Mouse (Mus musculus): ENCODE results near the gene Fam81a.
A peak's percentile ranks its signal among the peaks of the same experiment; 100 is the strongest.

Gene Fam81a

DNA sequence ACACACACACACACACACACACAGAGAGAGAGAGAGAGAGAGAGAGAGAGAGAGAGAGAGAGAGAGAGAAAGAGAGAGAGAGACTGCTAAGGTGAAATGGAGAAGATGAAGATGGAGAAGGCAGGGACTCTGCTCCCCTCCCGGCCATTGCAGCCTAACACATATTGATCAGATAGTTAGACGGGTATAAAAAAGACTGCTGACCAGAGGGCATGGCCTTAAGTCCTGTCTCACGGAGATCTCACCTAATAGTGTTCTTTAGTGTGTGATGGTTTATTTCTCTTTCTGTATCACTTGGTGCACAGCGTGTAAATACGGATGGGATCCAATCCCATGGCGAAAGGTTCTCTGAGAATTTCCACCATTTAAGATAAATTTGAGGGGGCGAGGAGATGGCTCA is at the start of gene Fam81a:
TSS of gene Fam81a (minus strand) at position 101 of the 400 bp plus-strand sequence.
- DNase-seq (ENCODE audit: low spot score in 2 of 2), result no peak

DNA sequence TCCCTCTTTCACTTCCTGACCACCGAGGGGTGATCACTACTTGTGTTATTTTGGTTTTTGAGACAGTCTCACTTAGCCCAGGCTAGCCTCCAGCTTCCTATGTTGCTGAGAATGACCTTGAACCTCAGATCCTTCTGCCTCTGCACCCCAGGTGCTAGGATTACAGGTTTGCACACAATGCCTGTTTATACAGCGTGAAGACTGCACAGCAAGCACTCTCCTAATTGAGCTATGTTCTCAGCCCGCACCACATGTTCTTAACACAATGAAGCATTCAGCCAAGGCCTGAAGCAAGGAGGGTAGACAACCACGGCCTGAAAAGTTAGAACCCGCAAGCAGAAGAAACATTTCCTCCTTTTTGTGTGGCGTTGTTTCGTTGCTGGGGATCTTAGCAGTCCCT is 40.3 kb upstream of the Fam81a start:
- no peak for DNase-seq (ENCODE audit: low spot score in 2 of 2)

DNA sequence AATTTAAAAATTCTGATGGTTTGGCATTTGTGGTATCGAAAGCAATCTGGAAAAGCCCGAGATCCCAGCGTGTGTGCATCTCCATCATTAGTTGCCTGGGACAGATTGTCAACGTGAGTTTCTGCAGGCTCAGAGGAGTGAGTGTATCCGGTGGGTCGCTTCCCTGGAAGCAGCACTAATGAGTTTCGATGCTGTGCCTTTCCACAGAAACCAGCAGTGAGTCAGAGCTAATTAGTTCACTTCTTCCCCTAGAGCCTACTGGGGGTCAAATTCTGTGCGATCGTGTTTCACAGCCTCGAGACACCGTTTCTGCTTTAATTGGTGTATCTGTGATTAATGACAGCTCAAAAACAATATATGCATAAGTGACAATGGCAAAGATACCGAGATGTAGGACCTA is 39.4 kb upstream of the Fam81a start:
- no peak for DNase-seq (ENCODE audit: low spot score in 2 of 2)

DNA sequence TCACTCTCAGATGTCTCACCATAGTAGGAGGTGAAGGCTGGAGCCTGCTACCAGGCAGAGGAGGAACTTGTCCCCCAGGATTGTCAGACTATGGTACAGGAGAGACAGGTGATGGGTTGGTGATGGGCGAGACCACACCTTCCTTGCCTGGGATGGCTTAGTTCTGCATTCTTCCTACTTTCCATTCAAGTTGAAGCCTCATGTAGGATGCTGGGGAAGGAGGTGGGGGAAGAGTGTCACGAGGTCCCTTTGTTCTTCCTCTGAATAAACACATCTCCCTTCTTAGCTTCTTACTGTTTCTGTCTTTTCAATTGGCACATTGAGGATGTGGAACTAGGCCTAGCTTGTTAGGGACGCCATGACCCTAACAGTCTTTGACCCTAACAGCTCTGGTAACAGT is 33.9 kb upstream of the Fam81a start:
- DNase-seq (ENCODE audit: low spot score in 2 of 2), result no peak

DNA sequence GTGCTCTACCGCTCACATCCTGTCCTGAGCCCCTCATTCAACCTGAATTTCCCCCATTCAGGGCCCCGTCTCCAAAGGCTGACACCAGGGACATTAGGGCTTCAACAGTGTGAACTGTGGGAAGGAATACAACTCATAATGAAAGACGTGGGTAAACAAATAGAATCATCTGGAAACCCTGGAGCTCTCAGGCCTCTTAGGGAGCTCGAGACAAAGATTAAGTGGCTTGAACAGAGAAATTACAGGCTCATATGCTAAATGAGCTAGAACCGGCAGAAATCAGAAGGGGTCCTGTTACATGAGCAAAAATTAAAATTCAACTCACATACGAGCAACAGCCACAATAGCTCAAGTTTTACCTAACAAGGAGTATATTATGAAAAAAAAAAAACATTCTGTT is 32.5 kb upstream of the Fam81a start:
- DNase-seq (ENCODE audit: low spot score in 2 of 2), result no peak

DNA sequence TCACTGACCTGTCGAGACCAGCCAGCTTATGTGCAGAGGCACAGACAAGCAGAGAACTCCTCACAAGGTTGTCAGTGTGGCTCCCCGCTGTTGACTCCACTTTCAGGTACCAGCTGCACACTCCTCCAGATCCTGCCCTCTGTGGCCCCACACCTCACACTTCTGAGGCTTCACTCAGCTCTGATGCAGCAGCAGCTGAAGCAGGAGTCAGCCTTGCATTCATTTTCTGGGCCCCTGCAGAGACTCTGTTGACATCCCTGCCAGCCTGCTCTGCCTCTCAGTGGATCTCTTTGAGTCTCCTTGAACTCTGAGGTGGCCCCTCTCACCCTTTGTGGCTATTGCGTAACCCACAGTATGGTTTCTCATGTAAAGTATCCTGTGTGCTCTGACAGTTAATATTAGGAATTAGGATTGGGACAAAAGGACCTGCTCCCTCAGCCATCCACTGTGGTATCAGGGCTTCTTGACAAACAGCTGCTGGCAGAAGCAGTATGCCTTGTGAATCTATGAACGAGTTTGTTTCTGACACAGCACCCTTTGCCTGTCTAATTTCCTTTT is 32.0 kb upstream of the Fam81a start:
- no peak for DNase-seq (ENCODE audit: low spot score in 2 of 2)

DNA sequence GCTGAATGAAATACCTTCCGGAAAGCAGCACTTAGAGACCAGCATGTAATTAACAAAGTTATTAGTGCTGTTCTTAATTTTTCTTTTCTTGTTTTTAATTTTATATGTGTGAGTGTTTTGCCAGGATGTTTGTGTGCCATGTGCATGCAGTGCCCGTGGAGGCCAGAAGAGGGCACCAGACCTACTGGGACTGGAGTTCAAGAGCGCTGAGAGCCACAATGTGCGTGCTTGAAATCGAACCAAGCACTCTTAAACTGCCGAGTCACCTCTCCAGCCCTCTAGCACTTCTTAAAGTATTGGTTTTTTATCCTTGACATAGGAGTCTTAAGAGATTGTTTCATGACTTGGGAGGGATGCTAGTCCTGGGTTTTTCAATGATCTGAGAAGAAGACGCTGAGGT is 26.6 kb upstream of the Fam81a start:
- peak in 1 of 2 experiments; percentile 19 for DNase-seq (ENCODE audit: low spot score in 2 of 2)

DNA sequence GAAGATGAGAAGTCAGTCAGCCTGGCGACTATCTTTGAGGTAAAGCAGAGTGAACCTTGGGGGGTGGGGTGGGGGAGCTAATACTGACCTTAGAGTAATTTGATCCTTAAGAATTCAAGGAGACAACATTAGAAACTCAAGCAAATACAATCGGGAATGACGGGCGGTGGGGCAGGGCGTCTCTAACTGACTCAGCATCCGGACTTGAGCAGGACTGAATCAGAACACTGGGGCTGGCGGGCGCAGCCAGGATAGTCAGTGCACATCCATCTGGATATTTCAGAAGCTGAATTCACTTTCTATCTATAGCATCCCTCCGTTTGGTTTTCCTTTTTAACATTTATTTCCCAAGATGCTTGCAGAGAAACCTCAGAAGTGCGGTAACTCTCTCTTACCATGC is 17.7 kb upstream of the Fam81a start:
- no peak for DNase-seq (ENCODE audit: low spot score in 2 of 2)

DNA sequence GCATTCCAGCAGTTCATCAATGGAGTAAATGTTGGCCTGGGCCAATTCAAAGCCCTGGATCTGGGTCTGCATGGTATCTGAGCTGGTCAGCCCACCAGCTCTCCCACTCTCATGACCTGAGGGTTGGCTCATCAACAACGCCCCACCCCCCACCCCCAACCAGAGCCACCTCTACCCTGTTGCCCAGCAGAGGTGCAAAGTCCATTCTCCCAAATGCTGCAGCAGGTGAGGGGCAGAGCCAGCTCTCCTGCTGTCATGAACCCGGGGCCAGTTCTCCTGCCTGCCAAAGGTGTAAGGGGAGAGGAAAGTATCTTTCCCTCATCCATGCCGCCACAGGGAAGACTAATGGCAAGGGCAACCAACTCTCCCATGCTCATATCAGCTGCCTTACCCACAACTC is 5.3 kb upstream of the Fam81a start:
- no peak for DNase-seq (ENCODE audit: low spot score in 2 of 2)

DNA sequence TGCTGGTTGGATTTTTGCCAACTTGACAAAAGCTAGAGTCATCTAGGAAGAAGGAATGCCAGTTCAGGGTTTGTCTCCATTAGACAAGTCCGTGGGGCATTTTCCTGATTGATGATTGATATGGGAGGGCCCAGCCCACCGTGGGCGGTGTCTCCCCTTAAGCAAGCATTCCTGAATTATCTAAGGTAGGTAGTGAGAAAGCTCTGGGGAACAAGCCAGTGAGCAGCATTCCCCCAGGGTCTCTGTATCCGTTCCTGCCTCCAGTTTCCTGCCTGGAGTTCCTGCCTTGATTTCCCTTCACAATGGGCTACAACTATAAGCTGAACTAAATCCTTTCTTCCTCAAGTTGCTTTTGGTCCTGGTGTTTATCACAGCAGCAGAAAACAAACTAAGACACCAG is 3.1 kb upstream of the Fam81a start:
- no peak for DNase-seq (ENCODE audit: low spot score in 2 of 2)

DNA sequence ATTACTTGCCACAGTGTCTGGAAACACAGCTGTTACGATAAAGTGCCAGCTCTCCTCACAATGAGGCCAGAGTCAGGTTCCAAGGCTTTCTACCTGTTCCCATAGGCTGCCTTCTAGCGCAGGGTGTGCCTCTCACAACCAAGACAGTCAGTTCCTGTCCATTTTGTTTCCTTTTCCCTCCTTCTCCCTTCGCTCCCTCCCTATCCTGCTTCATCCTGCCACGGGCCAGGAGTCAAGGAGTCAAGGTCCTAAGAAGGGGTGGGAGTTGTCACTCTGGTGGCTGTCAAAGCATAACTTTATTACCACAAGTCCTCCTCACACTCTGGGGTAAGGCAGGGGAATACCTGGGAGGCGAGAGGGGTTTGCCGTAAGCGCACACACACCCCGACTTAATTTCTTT is 966 bp upstream of the Fam81a start:
- DNase-seq (ENCODE audit: low spot score in 2 of 2), result no peak

DNA sequence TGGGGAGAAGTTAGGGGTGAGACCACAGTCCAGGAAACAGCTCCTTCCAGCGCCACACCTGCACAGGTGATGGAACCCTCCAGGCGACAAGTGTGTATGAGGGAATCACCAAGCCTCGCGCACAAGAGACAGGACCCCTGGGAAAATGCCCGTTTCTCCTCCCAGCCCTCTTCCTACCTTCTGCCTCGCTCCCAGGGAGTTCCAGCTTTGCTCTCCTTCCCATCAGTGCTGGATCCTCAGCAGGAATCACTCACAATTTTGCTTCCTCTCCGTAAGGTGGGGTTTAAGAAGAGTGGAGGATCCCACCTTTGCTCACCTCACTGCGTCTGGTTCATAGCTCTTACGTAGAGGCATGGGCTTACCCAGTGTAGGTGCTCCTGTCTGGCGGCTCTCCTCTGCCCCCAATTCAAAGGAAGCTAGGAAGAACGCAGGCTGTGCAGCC is 454 bp downstream of the Fam81a start:
- DNase-seq (ENCODE audit: low spot score in 2 of 2), result no peak

DNA sequence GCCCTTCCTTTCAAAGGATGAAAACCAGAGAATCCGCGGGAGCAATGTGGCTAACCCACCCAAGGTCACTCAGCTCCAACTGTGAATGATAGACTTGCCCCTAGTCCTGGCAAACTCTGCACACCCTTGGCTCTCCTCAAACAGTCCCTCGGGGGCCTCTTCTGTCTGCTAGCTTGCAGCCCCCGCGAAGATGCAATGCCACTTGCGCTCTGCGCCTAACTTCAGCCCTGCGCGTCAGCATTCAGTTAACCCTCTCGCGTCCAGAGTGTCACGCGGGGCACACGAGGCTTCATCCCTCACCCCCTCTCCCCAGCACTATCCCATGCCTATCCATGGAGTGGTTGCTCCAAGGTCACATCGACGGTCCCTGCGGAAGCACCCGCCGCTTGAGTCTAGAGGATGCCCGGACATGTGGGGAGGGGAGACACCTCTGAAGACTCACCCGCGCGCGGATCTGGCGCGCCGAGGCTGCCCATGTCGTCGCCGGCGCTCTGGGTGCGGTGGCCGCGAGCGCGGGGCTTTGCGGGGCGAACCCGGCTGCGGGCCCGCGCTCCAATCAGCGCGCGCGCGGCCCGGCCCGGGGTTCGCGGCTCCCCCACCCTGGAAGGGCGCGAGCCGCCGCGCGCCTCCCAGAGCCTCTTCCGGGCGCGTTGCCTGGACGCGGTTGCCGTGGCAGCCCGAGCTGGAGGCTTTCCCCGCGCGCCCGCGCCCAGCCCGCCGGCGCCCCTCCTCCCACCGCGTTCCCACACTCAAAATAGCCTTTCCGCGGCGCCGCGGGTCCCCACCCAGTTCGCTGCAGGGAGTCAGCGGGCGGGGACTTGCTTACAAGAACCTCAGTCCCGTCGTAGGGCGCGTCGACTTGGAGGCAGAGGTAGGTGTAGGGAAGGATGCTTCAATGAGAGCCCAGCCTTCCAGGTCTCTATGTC is 1.2 kb downstream of the Fam81a start:
- peak in 1 of 2 experiments; percentile 22 for DNase-seq (ENCODE audit: low spot score in 2 of 2)

DNA sequence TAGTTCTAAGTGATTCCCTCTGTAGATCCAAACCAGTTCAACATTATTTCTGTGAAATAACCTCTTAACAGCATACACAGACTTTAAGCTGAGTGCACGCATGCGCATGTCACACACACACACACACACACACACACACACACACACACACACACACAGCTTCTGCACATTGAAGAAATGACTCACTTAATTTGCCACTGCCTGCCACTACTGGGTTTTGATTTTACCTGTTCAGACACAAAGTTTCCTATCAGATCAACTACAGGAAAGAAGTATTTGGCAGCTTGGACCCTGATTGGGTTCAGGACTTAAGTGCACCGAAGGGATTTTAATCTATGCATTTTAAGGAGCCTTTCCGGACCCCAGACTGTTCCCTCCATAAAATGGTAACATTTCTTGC is 2.0 kb downstream of the Fam81a start:
- DNase-seq (ENCODE audit: low spot score in 2 of 2), result no peak

DNA sequence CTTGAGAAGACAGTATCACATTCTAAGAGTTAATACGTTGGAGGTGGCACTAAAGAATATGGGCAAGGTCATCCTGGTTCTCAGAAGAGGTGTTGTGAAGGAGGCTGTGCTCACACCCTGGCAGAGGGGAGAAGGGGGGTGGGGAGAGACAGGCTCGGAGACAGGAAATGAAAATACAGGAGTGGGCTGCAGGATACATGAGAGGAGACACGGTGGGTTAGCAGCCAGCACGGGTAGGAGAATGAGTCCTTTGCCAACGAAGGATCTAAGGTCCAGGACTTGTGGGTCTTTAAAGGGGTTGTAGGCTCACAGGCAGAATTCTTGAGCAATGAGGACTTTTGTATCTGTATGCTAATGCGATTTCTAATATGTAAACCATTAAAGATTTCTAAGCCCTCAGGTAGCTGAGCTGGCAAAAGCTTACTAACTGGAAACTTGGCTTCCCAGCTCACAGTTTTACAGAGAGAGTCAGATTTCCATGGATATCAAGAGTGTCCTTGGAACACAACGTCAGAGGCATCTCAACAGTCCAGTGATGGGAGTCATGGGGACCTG is 3.0 kb downstream of the Fam81a start:
- no peak for DNase-seq (ENCODE audit: low spot score in 2 of 2)

DNA sequence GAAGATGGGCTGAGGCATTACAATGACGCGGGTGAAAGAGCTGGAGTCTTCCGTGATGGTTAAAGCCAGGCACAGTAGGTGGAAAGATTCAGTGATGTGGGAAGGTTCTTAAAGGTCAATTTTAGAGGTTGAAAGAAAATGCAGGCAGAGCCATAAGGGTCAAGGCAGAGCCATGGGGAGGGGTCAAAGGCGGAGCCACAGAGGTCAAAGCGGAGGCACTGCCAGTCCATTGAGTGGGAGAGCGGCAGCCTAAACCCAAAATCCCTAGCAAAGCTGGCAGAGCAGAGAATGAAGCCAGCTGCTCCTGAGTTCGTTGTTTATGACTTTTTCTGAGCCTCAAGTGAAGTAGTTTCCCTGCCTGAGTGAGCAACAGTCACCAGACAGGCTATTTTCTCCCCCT is 3.8 kb downstream of the Fam81a start:
- DNase-seq (ENCODE audit: low spot score in 2 of 2), result no peak

DNA sequence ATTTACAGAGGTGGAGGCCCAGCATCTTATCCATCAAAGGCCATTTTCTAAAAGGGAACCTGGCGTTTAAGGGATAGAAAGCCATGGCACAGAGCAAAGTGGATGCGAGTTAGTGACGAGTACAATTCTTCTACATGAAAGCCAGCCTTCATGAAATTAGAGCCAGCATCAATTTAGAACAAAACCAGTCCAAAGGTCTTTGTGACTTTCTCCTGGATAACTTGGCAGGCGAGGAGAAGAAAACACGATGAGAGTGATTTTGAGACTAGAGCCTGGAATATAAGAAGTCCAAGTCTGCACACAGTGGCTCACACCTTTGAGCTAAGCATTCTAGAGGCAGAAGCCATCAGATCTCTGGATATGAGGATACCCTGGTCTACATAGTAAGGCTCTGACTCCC is 4.4 kb downstream of the Fam81a start:
- DNase-seq (ENCODE audit: low spot score in 2 of 2), result no peak

DNA sequence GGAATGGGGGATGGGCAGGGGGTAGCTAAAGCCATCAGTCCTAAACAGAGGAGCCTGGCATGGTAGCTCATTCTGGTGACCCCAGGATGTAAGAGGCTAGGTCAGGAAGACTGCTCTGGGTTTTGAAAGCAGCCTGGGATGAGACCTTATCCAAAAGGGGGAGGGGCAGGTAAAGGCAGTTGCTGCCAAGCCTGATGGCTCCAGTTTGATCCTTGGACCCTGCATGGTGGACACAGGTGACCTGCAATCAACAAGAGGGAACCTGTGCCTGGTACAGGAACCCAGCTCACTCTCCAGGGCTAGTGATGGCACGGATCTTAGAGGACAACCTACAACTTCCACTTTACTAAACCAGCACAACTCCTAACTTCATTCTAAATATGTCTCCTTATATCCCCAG is 7.2 kb downstream of the Fam81a start:
- no peak for DNase-seq (ENCODE audit: low spot score in 2 of 2)

DNA sequence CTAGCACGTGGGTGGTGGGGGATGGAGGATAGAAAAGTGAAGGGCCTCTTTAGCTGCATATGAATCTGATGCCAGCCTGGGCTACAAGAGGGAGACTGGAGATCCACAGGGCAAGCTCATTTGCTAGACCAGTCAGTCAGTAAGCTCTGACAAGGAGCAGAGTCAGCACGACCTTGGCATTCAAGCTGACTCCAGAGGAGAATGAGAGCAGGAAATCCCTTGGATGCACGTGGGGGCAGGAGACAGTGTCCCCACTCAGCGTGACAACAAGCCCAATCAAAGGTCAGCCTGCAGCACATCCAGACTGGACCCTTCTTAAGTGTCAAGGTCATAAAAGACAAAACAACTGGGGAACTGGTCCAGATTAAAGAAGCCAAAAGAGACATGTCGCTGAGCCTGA is 7.6 kb downstream of the Fam81a start:
- no peak for DNase-seq (ENCODE audit: low spot score in 2 of 2)

DNA sequence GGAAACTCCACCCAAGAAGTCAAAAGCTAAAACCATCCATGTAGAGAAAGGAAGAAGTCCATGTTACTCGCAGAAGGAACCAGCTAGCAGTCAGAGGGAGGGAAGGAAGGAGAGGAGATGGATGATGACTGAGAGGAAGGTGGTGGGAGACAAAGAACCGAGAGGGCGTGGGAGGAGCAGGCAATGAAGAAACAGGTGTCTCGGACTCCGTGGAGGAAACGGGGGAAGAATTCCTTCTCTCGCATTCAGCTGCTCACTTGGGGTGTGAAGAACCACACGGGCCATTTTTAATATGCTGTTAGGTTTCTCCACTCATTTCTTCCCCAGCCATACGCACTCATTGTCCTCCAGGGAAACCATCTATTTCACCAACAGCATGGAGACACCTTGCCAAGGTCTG is 8.1 kb downstream of the Fam81a start:
- DNase-seq (ENCODE audit: low spot score in 2 of 2), result no peak

DNA sequence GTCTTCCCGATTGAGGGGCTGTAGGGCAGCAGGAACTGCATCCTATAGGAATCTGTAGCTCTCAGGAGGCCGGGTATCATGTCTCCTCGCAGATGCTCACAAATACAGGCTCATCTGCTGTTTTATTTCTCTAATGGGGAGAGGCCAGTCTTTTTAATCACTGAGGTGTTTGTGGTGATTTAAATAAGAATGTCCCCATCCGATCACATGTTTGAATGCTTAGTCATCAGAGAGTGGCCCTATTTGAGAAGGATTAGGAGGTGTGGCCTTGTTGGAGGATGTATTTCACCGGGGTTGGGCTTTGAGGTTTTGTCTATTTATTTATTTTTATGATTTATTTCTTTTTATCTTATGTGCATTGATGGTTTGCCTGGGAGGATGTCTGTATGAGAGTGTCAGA is 11.6 kb downstream of the Fam81a start:
- no peak for DNase-seq (ENCODE audit: low spot score in 2 of 2)

DNA sequence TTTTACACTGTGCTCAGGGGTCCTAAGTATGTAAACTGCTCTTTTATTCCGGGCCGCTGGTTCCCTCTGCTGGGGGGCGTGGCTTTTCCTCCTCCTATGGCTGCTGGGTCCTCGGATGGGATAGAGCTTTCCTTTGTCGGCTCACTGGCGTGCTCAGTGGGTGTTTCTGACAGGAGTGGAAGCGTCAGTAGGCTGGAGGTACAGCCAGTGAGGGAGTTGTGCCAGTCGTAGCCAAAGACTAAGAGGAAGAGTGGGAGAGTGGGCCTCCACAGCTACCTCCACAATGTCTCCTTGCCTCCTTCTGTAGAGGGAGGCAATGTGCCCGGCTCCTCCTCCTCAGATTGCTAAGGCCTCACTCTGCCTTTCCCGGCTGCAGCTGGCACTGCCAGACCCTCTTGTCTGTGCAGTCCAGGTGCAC is 30.5 kb downstream of the Fam81a start:
- no peak for DNase-seq (ENCODE audit: low spot score in 2 of 2)

DNA sequence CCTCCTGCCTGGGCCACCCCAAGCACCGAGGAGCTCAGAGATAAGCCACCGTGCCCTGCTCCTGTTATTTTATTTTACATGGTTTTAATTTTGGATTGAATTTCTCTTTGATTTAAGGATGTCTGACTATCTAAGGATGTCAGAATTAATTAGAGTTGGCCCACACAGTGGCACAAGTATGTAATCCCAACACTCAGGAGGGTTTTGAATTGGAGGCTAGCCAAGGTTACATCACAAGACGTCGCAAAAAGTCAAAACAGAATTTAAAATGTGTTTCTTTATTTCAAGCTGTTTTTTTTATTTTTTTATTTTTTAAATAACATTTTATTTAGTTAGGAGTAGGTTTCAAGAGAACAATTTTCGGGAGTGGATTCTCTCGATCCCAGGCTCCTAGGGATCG is 31.5 kb downstream of the Fam81a start:
- no peak for DNase-seq (ENCODE audit: low spot score in 2 of 2)

Measured in thymus, postnatal 10 days (tissue).